Mouse (Mus musculus) gastrocnemius, adult 18-20 months (tissue): ENCODE measurements around the gene Maml2. TPM values are rescaled to one million over a fixed set of nuclear protein-coding genes. Genes with fewer than 3 reads are reported as not detected.

Source experiments
- DNase-seq: peaks from one replicate; pipeline ENCODE4 v3.0.0; 2021; ENCODE audit warnings: low spot score
- total RNA-seq, 2 experiments: library from RNA; stranded (reverse); gene quantifications; 2 replicates each; pipeline ENCODE4 v1.2.3; 2021

The Maml2 gene
- total RNA-seq, 2 experiments from 2014 or later, result 2.3 to 2.6 TPM

GRCm38 (mm10) chr9:13525561-13526255 is 228.0 kb downstream of the Maml2 start:
- DNase-seq, result no peak

- no peak for DNase-seq
Observed at GRCm38 (mm10) chr9:13530575-13530974, 232.8 kb downstream of the Maml2 start.

- DNase-seq, result no peak
Observed at GRCm38 (mm10) chr9:13533076-13533707, 235.4 kb downstream of the Maml2 start.

- no peak for DNase-seq
Observed at GRCm38 (mm10) chr9:13535803-13536202, 238.0 kb downstream of the Maml2 start.

GRCm38 (mm10) chr9:13536419-13537261 is 238.9 kb downstream of the Maml2 start:
- DNase-seq, result no peak

- DNase-seq, result no peak
Observed at GRCm38 (mm10) chr9:13538200-13538599, 240.4 kb downstream of the Maml2 start.

- no peak for DNase-seq
Observed at GRCm38 (mm10) chr9:13539535-13539934, 241.8 kb downstream of the Maml2 start.

- DNase-seq, result no peak
Observed at GRCm38 (mm10) chr9:13540227-13540626, 242.5 kb downstream of the Maml2 start.

- DNase-seq, result no peak
Observed at GRCm38 (mm10) chr9:13540781-13541180, 243.0 kb downstream of the Maml2 start.

- DNase-seq, result no peak
Observed at GRCm38 (mm10) chr9:13543167-13543566, 245.4 kb downstream of the Maml2 start.

GRCm38 (mm10) chr9:13544133-13544532 is 246.4 kb downstream of the Maml2 start:
- DNase-seq, result no peak

- DNase-seq, result no peak
Observed at GRCm38 (mm10) chr9:13545726-13546125, 248.0 kb downstream of the Maml2 start.

- DNase-seq, result no peak
Observed at GRCm38 (mm10) chr9:13549911-13550310, 252.2 kb downstream of the Maml2 start.

- DNase-seq, result no peak
Observed at GRCm38 (mm10) chr9:13552380-13553052, 254.8 kb downstream of the Maml2 start.

- no peak for DNase-seq
Observed at GRCm38 (mm10) chr9:13554773-13555172, 257.0 kb downstream of the Maml2 start.

- no peak for DNase-seq
Observed at GRCm38 (mm10) chr9:13555973-13556481, 258.3 kb downstream of the Maml2 start.

- DNase-seq, result no peak
Observed at GRCm38 (mm10) chr9:13556696-13557095, 258.9 kb downstream of the Maml2 start.

- no peak for DNase-seq
Observed at GRCm38 (mm10) chr9:13558811-13559372, 261.1 kb downstream of the Maml2 start.

GRCm38 (mm10) chr9:13560651-13561050 is 262.9 kb downstream of the Maml2 start:
- no peak for DNase-seq

GRCm38 (mm10) chr9:13561335-13561734 is 263.6 kb downstream of the Maml2 start:
- DNase-seq, result no peak
